Mouse (Mus musculus) CH12.LX (cell line): ENCODE measurements around the gene Hpse2. TPM values are rescaled to one million over a fixed set of nuclear protein-coding genes. Genes with fewer than 3 reads are reported as not detected.

Experiments used
- DNase-seq: peaks from one replicate; pipeline ENCODE4 v3.0.0-alpha.2; 2013; ENCODE audit errors: extremely low read depth
- H3K27ac ChIP-seq: 2 replicates; pipeline ENCODE4 v1.5.1; 2012; ENCODE audit warnings: low read depth, mild to moderate bottlenecking, control low read depth, moderate library complexity; ENCODE audit not compliant: insufficient read depth
- H3K27me3 ChIP-seq: replicated peaks from 2 replicates; pipeline ENCODE3; 2012; ENCODE audit warnings: inconsistent platforms
- H3K36me3 ChIP-seq, 2 experiments: replicated peaks in 1 of 2; 2 replicates each; pipeline versions ENCODE3 to v1.6.1; 2012; ENCODE audit warnings: inconsistent platforms in 1 of 2, low read length in 1 of 2, mild to moderate bottlenecking in 1 of 2, mixed read lengths in 1 of 2, moderate library complexity in 1 of 2; ENCODE audit not compliant: control insufficient read depth in 1 of 2, insufficient read depth in 1 of 2
- H3K4me1 ChIP-seq, 2 experiments: 2 replicates each; pipeline ENCODE4 v1.6.1; 2012; ENCODE audit warnings: inconsistent platforms in 1 of 2, moderate library complexity in 1 of 2; ENCODE audit not compliant: insufficient read depth in 2 of 2, control insufficient read depth in 1 of 2
- H3K4me2 ChIP-seq: 2 replicates; pipeline ENCODE4 v1.6.1; 2012; ENCODE audit warnings: low read depth, mild to moderate bottlenecking, control low read depth; ENCODE audit not compliant: poor library complexity, insufficient read depth, severe bottlenecking
- H3K4me3 ChIP-seq, 3 experiments: fragments of 150-350 bp in 1 of 3; sonication (generic) in 1 of 3; replicated peaks in 1 of 3; 2 replicates each; pipeline versions ENCODE3 to v1.5.1; 2011 to 2012; ENCODE audit warnings: low read depth in 2 of 3, low read length in 2 of 3, mild to moderate bottlenecking in 2 of 3, moderate library complexity in 2 of 3, control low read depth in 1 of 3, improper control_type of control experiment in 1 of 3, inconsistent platforms in 1 of 3, mixed read lengths in 1 of 3; ENCODE audit not compliant: poor library complexity in 1 of 3
- H3K79me2 ChIP-seq: replicated peaks from 2 replicates; pipeline ENCODE4 v1.6.1; 2012; ENCODE audit warnings: mild to moderate bottlenecking, moderate library complexity; ENCODE audit not compliant: control insufficient read depth, poor library complexity, insufficient read depth, severe bottlenecking; ENCODE audit errors: extremely low read depth
- H3K9ac ChIP-seq: 2 replicates; pipeline ENCODE4 v1.6.1; 2012; ENCODE audit warnings: low read depth, mild to moderate bottlenecking, control low read depth, moderate library complexity; ENCODE audit not compliant: insufficient read depth
- H3K9me3 ChIP-seq: replicated peaks from 2 replicates; pipeline ENCODE3; 2012; ENCODE audit warnings: low read length, inconsistent platforms, mixed read lengths
- CHD1 ChIP-seq: IDR thresholded peaks from 2 replicates; pipeline ENCODE4 v1.6.1; 2012; ENCODE audit warnings: low read depth, low read length, improper control_type of control experiment, inconsistent platforms
- CHD2 ChIP-seq: IDR thresholded peaks from 2 replicates; pipeline ENCODE4 v1.6.1; 2011; ENCODE audit warnings: low read length, improper control_type of control experiment
- CTCF ChIP-seq, 2 experiments: IDR thresholded peaks in 1 of 2; conservative IDR thresholded peaks in 1 of 2; 2 replicates each; pipeline ENCODE4 v1.5.1; 2011 to 2012; ENCODE audit warnings: low read depth in 2 of 2, low read length in 2 of 2, improper control_type of control experiment in 1 of 2, inconsistent platforms in 1 of 2, mild to moderate bottlenecking in 1 of 2, moderate library complexity in 1 of 2
- ELF1 ChIP-seq: IDR thresholded peaks from 2 replicates; pipeline ENCODE4 v1.6.1; 2014; ENCODE audit warnings: low read depth, mild to moderate bottlenecking, inconsistent platforms, low read length, improper control_type of control experiment
- GABPA ChIP-seq: IDR thresholded peaks from 2 replicates; pipeline ENCODE4 v1.6.1; 2012; ENCODE audit warnings: low read depth, low read length, improper control_type of control experiment, inconsistent platforms; ENCODE audit not compliant: insufficient replicate concordance
- IRF4 ChIP-seq: IDR thresholded peaks from 2 replicates; pipeline ENCODE4 v1.6.1; 2014; ENCODE audit warnings: low read depth, mild to moderate bottlenecking, inconsistent platforms, low read length, improper control_type of control experiment
- JUN ChIP-seq: IDR thresholded peaks from 2 replicates; pipeline ENCODE4 v1.6.1; 2011; ENCODE audit warnings: low read depth, mild to moderate bottlenecking, low read length, improper control_type of control experiment, moderate library complexity; ENCODE audit not compliant: insufficient read depth
- JUND ChIP-seq: conservative IDR thresholded peaks from 2 replicates; pipeline ENCODE4 v1.6.1; 2011; ENCODE audit warnings: low read depth, low read length, improper control_type of control experiment
- MAX ChIP-seq: IDR thresholded peaks from 2 replicates; pipeline ENCODE4 v1.6.1; 2011; ENCODE audit warnings: low read length, improper control_type of control experiment
- MAZ ChIP-seq: IDR thresholded peaks from 2 replicates; pipeline ENCODE4 v1.6.1; 2012; ENCODE audit warnings: low read depth, mild to moderate bottlenecking, inconsistent platforms, low read length, improper control_type of control experiment, moderate library complexity
- RAD21 ChIP-seq: IDR thresholded peaks from 2 replicates; pipeline ENCODE4 v1.6.1; 2011; ENCODE audit warnings: low read depth, mild to moderate bottlenecking, low read length, improper control_type of control experiment, moderate library complexity
- RCOR1 ChIP-seq: conservative IDR thresholded peaks from 2 replicates; pipeline ENCODE4 v1.6.1; 2012; ENCODE audit warnings: low read depth, mild to moderate bottlenecking, inconsistent platforms, low read length, improper control_type of control experiment
- SMC3 ChIP-seq: IDR thresholded peaks from 2 replicates; pipeline ENCODE4 v1.6.1; 2011; ENCODE audit warnings: low read depth, low read length, improper control_type of control experiment
- USF1 ChIP-seq: IDR thresholded peaks from 2 replicates; pipeline ENCODE4 v1.6.1; 2014; ENCODE audit warnings: low read depth, mild to moderate bottlenecking, inconsistent platforms, low read length, improper control_type of control experiment
- ZC3H11A ChIP-seq: IDR thresholded peaks from 2 replicates; pipeline ENCODE4 v1.6.1; 2012; ENCODE audit warnings: low read depth, mild to moderate bottlenecking, inconsistent platforms, low read length, improper control_type of control experiment
- ZKSCAN1 ChIP-seq: IDR thresholded peaks from 2 replicates; pipeline ENCODE4 v1.6.1; 2012; ENCODE audit warnings: low read depth, inconsistent platforms, low read length, improper control_type of control experiment, borderline replicate concordance
- dilution Hi-C: fragments of 300-500 bp; cut with MboI; formaldehyde crosslinking; loops from 2 replicates; pipeline ENCODE4 v1.14.3; 2020; ENCODE audit warnings: low sequenced_read_pairs; ENCODE audit not compliant: extremely low pct_unique_long_range_greater_than_20kb, extremely low pct_ligation_motif_present
- in situ Hi-C: fragments of 300-500 bp; cut with MboI; formaldehyde crosslinking; loops from 3 replicates; pipeline ENCODE4 v1.14.3; 2019; ENCODE audit warnings: low sequenced_read_pairs, low pct_ligation_motif_present, low pct_unique_long_range_greater_than_20kb, mixed read lengths
- polyA plus RNA-seq: library from polyadenylated mRNA; unstranded; fragments of >175 nt; gene quantifications from 2 replicates; pipeline ENCODE4 v1.2.1, GENCODE M21; 2012; ENCODE audit warnings: low read depth; ENCODE audit not compliant: insufficient read length
- total RNA-seq, 2 experiments: library from RNA; depleted of rRNA; stranded (reverse); fragments of 300-350 nt in 1 of 2; fragments of >200 nt in 1 of 2; gene quantifications; 2 replicates each; pipeline ENCODE4 v1.2.3; 2012 to 2014

Hpse2 gene
- total and polyA plus RNA-seq, 3 experiments, result not detected

DNA sequence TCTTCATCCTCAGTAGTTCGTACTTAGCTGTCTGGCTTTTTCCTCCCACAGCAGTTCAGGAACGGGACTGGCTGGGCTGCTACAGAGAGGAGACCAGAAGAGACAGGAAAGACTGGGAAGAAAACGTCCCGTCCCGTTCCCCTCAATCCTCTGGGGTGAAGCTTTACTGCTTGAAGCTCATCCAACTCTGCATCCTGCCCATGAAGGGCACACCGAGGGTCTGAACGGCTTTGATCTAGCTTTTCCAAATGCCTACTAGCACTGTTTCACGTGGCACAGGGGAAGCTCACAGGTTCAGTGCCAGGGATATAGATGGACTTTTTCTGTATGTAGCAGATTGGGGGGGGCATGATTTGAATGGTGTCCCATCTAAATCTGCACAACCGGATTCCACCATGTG is 592.4 kb downstream of the Hpse2 start:
- no peaks in the 10 kb centered on the region for H3K27me3 ChIP-seq
- dilution Hi-C loops, result no loop called here
- no peak overlapping the region for H3K4me2 ChIP-seq
- H3K36me3 ChIP-seq, result no peaks in the 10 kb centered on the region
- H3K9me3 ChIP-seq, result no peaks in the 10 kb centered on the region
- H3K4me3 ChIP-seq, result no peak overlapping the region
- H3K9ac ChIP-seq, result no peak overlapping the region
- H3K27ac ChIP-seq, result no peak overlapping the region
- in situ Hi-C loops, result no loop called here
- no peak for DNase-seq
- no peaks in the 10 kb centered on the region for H3K79me2 ChIP-seq
- TF ChIP-seq IRF4 (no peak), CHD2 (no peak), CTCF (conservative IDR thresholded peaks at IDR 0.05 in 1 of 2, IDR thresholded peaks at IDR 0.05 in 1 of 2; ENCODE audit: low read depth in 2 of 2, low read length in 2 of 2) (no peak), CHD1 (no peak), JUN (no peak)
- H3K4me1 ChIP-seq, result peaks cover 0 to 4% of the 10 kb centered on the region in 2 experiments; a peak in 2 of 4 replicates

- peaks cover 0 to 4% of the 10 kb centered on the region in 2 experiments; a peak in 2 of 4 replicates for H3K4me1 ChIP-seq
- no peak overlapping the region for H3K9ac ChIP-seq
- H3K27ac ChIP-seq, result no peak overlapping the region
- H3K4me3 ChIP-seq, result no peak overlapping the region
- dilution Hi-C loops, result no loop called here
- no peaks in the 10 kb centered on the region for H3K36me3 ChIP-seq
- peak overlapping the region; percentile 48 for H3K4me2 ChIP-seq
- H3K27me3 ChIP-seq, result no peaks in the 10 kb centered on the region
- in situ Hi-C loops, result no loop called here
- peak; percentile 81 for DNase-seq
- no peaks in the 10 kb centered on the region for H3K79me2 ChIP-seq
- no peaks in the 10 kb centered on the region for H3K9me3 ChIP-seq
- TF ChIP-seq ZKSCAN1, result no peak
- peak; percentile 86 for TF ChIP-seq SMC3
- TF ChIP-seq JUND, result no peak
- TF ChIP-seq RCOR1, result no peak
- TF ChIP-seq CTCF (conservative IDR thresholded peaks at IDR 0.05 in 1 of 2, IDR thresholded peaks at IDR 0.05 in 1 of 2; ENCODE audit: low read depth in 2 of 2, low read length in 2 of 2), result peak; percentile 67 to 90
- TF ChIP-seq CHD2, result no peak
- TF ChIP-seq RAD21, result peak; percentile 95
- TF ChIP-seq GABPA, result no peak
- 0 out of 2 replicates have a peak, but pooled peaks have one; percentile 39 for TF ChIP-seq IRF4
- no peak for TF ChIP-seq MAX
- no peak for TF ChIP-seq MAZ
- TF ChIP-seq USF1, result no peak
- TF ChIP-seq ELF1, result peak; percentile 33; the same call in 1 of the 2 replicates
- peak; percentile 63 for TF ChIP-seq ZC3H11A
Measured at GRCm38 (mm10) chr19:42794914-42795613, 593.1 kb downstream of the Hpse2 start.
